Mouse (Mus musculus) adrenal gland, adult 8-10 months (tissue): ENCODE data around the gene Immp2l. TPM values are rescaled to one million over a fixed set of nuclear protein-coding genes. Genes with fewer than 3 reads are reported as not detected.
A peak's percentile ranks its signal among the peaks of the same experiment; 100 is the strongest.

Experiments
- DNase-seq: peaks from one replicate; pipeline ENCODE4 v3.0.0; 2022
- total RNA-seq, 4 experiments: library from RNA; stranded (reverse); gene quantifications; 2 replicates each; pipeline ENCODE4 v1.2.4; 2022

Gene Immp2l
- total RNA-seq, 4 experiments from 2014 or later, result 5.6 to 16.6 (median 12.3) TPM

GRCm38 (mm10) chr12:41438446-41438845 is 414.6 kb downstream of the Immp2l start:
- DNase-seq, result no peak

GRCm38 (mm10) chr12:41468374-41468991 is 444.6 kb downstream of the Immp2l start:
- no peak for DNase-seq

DNA sequence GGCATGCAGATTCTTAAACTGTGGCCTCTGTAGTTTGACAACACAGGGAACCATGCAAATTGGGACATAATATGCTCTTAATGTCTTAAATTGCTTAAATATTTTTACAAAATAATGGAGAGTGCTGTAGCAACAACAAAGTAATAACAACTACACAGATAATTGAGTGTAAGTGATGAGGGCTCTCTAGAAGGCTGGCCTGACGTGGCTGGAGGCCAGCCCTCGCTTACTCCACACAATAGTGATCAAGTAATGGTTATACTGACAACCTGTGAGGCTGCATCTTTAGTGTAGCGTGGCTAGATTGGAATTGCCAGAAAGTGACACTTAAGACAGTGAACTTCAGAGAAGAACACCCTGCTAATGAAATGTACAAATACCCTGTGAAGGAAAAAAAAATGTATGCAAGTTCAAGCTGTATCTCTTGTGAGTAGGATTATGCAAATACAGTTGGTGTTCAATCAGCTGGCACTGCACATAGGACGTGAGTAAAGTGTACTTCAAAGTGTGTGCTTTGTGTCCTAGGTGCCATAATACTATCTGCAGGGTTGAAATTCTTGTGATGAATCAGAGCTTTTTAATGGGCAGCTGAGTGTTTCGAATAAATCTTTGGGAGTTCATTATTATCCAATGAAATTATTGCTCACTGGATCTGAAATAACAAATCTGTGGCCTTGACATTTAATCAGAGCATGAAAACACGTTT is 445.4 kb downstream of the Immp2l start:
- no peak for DNase-seq

DNA sequence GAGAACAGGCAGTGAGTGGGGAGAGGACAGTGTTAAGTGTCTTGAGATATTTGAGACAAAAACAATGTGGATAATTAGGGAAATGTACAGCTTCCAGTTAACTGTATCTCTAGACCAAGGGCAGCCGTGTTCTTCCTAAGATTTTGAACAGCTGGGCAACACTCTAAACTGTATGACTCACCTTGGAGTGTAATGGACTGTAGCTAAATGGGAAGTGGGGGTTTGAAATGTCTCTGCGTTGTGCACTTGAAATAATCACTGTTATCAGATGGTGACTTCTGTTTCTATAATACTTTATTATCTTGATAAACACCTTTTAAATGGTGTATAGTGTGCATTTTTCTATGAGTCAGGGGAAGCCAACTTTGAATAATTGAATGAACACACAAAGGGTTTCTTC is 457.6 kb downstream of the Immp2l start:
- no peak for DNase-seq

GRCm38 (mm10) chr12:41483091-41483592 is 459.3 kb downstream of the Immp2l start:
- no peak for DNase-seq

DNA sequence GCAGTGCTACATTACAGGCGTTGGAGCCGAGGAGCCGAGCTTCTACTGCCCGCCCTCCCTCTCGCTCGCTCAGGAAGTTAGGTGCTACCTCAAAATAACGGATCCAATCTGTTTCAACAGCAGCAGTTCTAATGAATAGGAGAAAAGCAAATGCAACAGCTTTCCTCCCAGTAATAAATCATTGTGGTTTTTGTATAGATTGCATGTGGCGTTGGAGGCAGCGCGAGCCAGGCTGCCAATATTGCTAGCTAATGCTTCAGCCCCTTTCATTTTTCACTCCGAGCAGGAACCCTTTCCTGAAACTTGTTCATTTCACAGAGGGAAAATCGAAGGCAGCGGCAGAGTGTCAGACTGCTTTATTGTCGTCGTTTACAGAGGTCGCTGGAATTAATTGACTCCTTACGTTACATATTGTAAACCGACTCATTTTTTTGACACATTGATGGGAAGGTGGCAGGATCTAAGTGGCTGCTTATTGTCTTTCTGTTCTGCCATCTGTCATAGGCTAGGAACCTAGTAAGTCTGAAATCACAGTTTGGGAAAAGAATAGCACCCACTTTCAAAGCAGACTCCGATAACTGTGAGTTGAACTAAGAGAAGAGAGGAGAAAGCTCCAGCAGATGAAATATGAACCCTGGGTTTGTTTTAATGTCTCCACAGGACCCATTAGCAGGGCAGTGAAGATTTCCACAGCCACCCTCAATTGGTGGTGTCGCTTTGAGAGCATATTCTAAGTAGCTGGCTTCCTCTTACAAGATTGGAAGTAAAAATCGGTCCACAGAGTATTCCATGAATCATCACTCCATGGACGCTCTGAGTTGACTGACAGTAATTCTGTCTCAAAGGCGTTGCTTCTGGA is 459.9 kb downstream of the Immp2l start:
- no peak for DNase-seq

- no peak for DNase-seq
Measured at GRCm38 (mm10) chr12:41484689-41485511, 461.0 kb downstream of the Immp2l start.

DNA sequence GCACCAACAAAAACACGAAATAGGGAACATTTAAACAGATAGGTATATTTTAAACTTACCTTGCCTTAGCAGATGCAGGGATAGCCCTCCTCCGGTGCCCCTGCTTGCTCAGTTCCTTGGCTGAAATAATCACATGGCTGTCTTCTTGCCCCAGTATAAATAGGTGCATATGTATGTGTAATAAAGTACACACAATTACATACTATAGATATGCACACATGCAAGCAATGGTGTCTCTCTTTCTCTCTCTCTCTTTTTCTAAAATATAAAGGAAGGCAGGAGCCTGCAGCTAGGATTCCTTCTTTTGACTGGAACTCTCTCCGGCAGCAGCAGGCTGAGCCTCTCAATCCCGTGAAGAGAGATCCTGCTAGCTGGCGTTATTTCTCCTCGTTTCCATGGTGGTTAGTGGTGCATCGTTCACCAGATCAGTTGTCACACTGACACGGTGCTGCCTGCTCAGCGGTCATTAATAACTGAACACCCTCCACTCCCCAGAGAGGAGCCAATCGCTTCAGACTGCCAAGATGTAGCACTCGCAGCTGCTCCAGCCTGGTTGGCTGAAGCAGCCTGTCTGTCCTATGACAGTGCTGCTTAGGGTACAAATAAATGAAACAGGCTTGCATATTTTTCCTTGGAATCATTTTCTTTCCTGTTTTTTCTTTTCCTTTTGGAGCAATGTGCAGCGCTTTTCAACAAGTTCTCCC is 461.8 kb downstream of the Immp2l start:
- peak; percentile 79 for DNase-seq

DNA sequence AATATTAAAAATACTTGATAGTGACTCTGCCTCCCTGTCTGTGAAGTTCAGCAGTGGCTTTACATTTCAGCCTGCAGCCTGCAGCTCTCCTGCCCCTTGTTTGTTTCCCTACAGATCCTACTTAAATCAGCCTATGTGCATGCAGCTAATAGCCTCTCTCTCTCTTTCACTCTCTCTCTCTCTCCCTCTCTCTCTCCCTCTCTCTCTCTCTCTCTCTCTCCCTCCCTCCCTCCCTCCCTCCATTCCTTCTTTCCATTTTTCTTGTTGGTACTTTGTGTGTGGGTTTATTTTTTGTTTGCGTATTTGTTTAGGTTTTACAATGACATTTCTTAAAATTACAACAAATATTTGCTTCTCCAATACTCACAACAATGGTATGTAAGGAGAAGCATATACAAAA is 462.4 kb downstream of the Immp2l start, which contains the start of gene Lrrn3:
Gene Lrrn3 (minus strand): TSS at position 101 of the 400 bp plus-strand sequence.
- DNase-seq, result no peak

DNA sequence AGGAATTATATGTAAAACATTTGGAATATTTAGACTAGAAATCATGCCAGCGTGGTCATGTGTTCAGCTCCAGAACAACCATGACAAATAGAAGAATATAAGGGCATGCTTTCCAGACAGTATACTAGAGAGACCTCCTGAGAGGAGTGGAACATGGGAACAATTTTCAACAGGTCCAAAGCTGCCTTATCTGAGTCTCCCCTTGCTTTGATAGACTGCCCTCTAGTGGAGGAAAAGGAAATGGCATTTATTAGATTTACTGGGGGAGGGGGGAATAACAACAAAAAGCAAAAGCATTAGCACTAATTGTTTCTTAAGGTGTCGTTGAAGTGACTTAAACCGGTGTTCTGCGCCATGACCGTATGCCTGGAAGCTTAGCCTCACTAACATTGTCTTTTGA is 463.1 kb downstream of the Immp2l start:
- DNase-seq, result no peak

- no peak for DNase-seq
Measured at GRCm38 (mm10) chr12:41494620-41495019, 470.7 kb downstream of the Immp2l start.

DNA sequence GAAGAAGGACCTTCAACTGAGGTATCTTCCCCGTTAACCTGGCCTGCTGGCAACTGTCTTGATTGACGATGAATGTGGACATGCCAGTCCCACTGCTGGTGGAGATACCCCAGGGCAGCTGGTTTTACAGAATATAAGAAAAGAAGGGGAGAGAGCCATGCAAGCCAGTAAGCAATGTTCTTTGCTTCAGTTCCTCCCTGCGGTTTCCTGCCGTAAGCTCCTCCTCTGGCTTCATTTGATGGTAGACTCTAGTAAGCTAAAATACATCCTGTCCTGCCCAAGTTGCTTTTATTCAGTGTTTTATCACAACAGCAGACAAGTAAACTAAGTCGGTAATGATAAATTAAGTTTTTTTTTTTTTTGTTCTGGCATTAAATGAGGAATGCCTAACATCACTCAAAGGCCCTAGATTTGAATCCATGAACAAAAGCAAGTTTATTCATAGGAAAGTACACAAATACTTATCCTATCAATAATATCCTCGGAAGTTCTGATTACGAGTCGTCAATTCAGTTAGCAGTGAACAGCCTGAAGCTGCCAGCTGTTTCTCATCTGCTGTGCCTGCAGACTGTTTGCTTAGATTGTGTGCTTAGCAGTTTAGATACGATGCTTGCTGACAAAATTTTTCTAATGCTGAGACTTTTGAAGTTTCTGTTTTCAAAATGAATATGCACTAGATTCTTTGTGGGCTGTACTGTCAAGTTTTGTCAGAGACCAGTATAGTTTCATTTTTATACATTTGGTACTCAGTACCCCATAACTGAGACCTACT is 476.3 kb downstream of the Immp2l start:
- DNase-seq, result no peak

DNA sequence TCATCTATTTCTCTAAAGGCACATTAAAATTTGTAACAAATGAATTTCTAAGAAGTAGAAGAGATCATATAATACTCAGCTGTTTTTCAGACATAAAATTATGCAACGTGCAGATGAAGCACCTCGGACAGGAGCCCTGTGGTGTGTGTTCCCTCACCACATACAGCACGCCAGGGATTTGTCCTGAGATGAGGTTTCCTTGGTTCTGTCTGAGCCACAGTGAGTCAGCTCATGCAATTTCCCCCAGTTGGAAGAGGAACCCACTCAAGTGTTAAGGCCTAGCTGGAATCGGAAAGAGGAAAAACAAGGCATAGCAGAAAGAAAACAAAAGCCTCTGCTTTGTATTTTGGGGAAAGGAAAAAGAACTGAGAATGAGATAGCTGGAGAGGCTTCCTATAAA is 484.7 kb downstream of the Immp2l start:
- DNase-seq, result no peak

- no peak for DNase-seq
Measured at GRCm38 (mm10) chr12:41510588-41510987, 486.7 kb downstream of the Immp2l start.

DNA sequence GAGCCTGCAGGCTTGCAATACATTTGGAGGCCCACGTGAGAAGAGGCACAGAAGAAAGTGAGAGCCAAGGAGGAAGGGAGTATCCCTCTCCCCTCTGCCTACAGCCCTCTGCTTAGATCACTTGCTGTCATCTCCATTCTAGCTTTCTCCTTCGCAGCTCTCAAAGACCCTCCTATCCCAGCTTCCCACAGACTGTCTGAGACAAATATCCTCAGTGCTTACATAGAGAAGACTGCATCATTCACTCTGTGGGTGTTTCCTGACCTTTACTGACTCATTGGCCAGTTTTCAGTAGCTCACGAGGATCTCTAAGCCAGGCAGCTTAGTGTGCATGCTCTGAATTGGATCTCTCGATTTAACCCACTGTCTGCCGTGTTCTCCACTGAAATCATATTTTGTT is 495.0 kb downstream of the Immp2l start:
- DNase-seq, result no peak

DNA sequence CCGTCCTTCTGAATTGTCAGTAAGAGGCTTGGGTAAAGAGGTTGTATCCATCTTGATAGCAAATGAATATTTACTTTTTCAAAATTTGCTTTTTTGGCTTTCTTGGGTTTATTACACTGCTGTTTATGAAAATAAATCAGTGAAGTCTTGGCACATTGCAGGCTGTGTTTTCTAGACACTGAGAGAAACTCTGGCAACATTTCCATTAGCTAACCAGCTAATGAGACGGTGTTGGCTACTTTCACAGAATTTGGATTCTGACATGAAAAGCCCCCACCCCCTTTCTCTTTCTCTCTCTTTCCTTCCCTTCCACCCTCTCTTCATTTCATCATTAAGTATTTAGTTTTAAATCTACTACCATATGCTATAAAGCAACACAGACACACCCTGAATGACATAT is 496.4 kb downstream of the Immp2l start:
- no peak for DNase-seq

- DNase-seq, result peak; percentile 32
Measured at GRCm38 (mm10) chr12:41521671-41522070, 497.8 kb downstream of the Immp2l start.

DNA sequence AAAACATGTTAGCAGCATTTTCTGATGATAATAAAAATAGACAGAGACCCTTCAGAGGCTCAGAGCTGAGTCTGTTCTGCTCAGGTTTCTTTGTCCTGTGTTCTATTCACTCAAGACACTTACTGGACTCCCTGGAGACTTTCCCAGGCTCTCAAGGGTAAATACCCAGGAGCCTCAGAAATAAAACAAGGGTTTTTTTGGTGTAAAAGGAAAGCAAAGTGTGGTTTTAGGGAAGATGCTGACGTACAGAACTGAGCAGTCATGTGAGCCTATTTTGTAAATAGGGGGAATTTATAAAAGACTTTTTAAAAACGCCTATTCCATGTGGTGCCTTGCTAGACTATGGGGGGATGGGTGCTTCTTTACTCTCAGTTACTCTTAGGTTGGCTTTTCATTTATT is 502.8 kb downstream of the Immp2l start:
- no peak for DNase-seq

DNA sequence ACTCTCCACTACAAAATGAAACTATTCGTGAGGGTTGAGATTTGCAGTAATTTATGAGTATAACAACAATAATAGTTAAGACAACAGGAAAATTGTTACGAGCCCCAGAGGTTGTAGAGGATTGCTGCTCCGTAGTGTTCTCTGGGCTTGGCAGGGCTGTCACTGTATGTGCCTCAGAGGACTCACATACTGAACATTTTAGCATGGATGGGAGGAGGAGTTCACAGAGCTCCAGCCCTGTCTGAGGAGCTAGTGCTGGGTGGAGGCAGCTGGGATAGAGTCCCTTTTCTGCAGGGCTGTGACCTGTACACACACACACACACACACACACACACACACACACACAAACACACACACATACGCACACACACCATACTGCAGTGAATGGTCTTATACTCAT is 504.5 kb downstream of the Immp2l start:
- no peak for DNase-seq

DNA sequence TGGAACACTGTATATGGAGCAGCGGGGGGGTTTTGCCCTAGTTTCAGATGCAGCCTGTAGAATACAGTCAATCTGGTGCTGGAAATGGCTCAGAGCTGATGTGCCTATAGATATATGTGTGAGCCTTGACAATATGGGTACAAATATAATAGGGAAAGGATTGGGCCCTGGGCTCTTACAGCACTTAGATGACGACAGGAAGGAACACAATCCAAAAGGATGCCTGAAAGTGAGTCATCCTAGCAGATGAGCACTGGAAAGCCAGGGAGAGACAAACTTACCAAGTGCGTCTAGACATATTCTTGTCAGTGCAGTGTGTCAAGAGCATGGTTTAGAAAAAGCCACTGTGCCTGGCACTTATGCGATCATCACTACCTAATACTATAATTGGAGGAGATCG is 516.1 kb downstream of the Immp2l start:
- no peak for DNase-seq

- no peak for DNase-seq
Measured at GRCm38 (mm10) chr12:41551578-41551977, 527.7 kb downstream of the Immp2l start.
